8 mouse cellular contexts compared by ENCODE assay signal in the genomic region with DNA sequence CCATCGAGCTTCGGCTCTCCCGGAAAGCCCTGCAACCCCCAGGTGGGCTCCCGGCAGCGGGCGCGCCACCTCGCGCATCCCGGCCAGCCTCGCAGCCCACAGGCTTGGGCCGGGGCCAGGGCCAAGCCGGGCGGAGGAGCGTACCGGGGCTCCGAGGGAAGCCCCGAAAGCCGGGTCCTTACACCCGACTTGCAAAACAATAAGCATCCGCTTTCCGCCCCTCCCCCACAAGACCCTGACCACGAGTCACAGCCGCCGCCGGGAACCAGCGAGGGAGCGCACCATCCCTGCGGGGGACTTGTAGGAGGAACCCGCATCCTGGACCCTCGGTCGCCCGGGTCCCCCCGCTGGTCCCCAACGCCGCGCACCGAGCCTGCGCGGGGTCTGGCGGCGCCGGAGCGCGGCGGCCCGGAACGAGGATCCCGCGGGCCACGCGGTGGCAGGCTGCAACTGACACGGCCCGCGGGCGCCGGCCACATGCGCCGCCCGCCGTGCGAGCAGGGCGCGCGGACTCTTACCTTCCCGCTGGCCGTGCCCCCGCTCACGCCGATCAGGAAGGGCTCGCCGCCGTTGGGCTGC. TPM values are rescaled to one million over a fixed set of nuclear protein-coding genes. Genes with fewer than 3 reads are reported as not detected.
DNase-seq lines count a peak whose midpoint lies in the region; ATAC-seq lines count a peak whose summit lies in the region.

No protein-coding gene starts in this region.

- peak overlapping the region; percentile 89 for H3K27ac ChIP-seq in heart, embryonic 16.5 days (ENCODE audit: low read length)

- no peaks in the 10 kb centered on the region for H3K9me3 ChIP-seq in heart, embryonic 16.5 days (replicated peaks; ENCODE audit: control insufficient read depth, low read length)

- DNase-seq in adrenal gland, adult 18-20 months (ENCODE audit: low spot score in 2 of 2) = peak; percentile 58 to 63
- peak; percentile 89 for DNase-seq in embryo, embryonic 9.5 days (ENCODE audit: extremely low spot score)
- peak; percentile 65 to 75 for DNase-seq in layer of hippocampus, postnatal 14 days (ENCODE audit: low spot score in 2 of 2)
- peak; percentile 73 to 74 for DNase-seq in lung, postnatal 4 days
- peak; percentile 38 for DNase-seq in retina, postnatal 7 days (ENCODE audit: low read depth, low spot score)
- DNase-seq in yolk sac, embryonic 10.5 days (ENCODE audit: low spot score) = peak; percentile 78

- peak overlapping the region; percentile 68 for H3K4me2 ChIP-seq in heart, embryonic 16.5 days (ENCODE audit: low read depth, low read length)

- peak overlapping the region; percentile 77 for H3K9ac ChIP-seq in heart, embryonic 16.5 days (ENCODE audit: low read length)

- no peaks in the 10 kb centered on the region for H3K36me3 ChIP-seq in heart, embryonic 16.5 days (ENCODE audit: control insufficient read depth, insufficient read depth)

- WGBS in heart, embryonic 16.5 days = 0% methylated on average over 52 of the region's 73 CpGs

- peak; percentile 48 for ATAC-seq in CD4-positive, CD25-positive, alpha-beta regulatory T cell, adult 4 months
- peak; percentile 38 for ATAC-seq in heart, embryonic 16.5 days (replicated peaks; ENCODE audit: extremely low read depth, insufficient read depth, low FRiP score)

- H3K4me3 ChIP-seq in heart, embryonic 16.5 days (ENCODE audit: low read length) = peak overlapping the region; percentile 78

- no peaks in the 10 kb centered on the region; the same call in 1 of the 2 replicates for H3K27me3 ChIP-seq in heart, embryonic 16.5 days (ENCODE audit: control insufficient read depth, insufficient read depth, low read length)

- H3K4me1 ChIP-seq in heart, embryonic 16.5 days (ENCODE audit: control insufficient read depth, insufficient read depth, low read length) = peaks cover 17% of the 10 kb centered on the region

RNA-seq across cellular contexts. Expression of gene Uck2, which starts 0.8 kb away (rescaled TPM):
- polyA plus RNA-seq in CD4-positive, CD25-positive, alpha-beta regulatory T cell, adult 4 months (2017; shearing (Covaris generic)) = 10 to 100 TPM; 24.0 to 35.0 TPM
- total RNA-seq in adrenal gland, adult 18-20 months (2021) = 10 to 100 TPM; 57.8 to 76.8 TPM
- 51.4 and 68.8 TPM in 2 replicates for polyA plus RNA-seq in heart, embryonic 16.5 days (2015; fragmentation: Nextera tagmentation; extraction: Ambion mirVana)
- total RNA-seq in layer of hippocampus, postnatal 14 days (2021) = 10 to 100 TPM; 64.2 to 68.1 TPM

RNA-seq across cellular contexts. Expression of gene Tmco1, which starts 23.8 kb away (rescaled TPM):
- 100 to 1,000 TPM; 102 to 115 TPM for polyA plus RNA-seq in CD4-positive, CD25-positive, alpha-beta regulatory T cell, adult 4 months (2017; shearing (Covaris generic))
- total RNA-seq in adrenal gland, adult 18-20 months (2021) = 100 to 1,000 TPM; 132 to 149 TPM
- 85.3 and 99.1 TPM in 2 replicates for polyA plus RNA-seq in heart, embryonic 16.5 days (2015; fragmentation: Nextera tagmentation; extraction: Ambion mirVana)
- total RNA-seq in layer of hippocampus, postnatal 14 days (2021) = 10 to 100 TPM; 43.2 to 48.9 TPM

Comparison
In these comparisons a context has a peak if more than half of its experiments do, and no peak if none do; other contexts are left out.
1. Peak in every context shown above with its lines: DNase-seq, ATAC-seq, H3K4me3 ChIP-seq and H3K27ac ChIP-seq.
2. DNase-seq: peak in every context shown above with its lines; median percentile 89 in embryo, embryonic 9.5 days; 78 in yolk sac, embryonic 10.5 days; 74 in lung, postnatal 4 days; 70 in layer of hippocampus, postnatal 14 days; 60 in adrenal gland, adult 18-20 months; 38 in retina, postnatal 7 days.